Mouse (Mus musculus) neural tube, embryonic 15.5 days (tissue): ENCODE results near the gene Trim65. TPM values are rescaled to one million over a fixed set of nuclear protein-coding genes. Genes with fewer than 3 reads are reported as not detected.

Source experiments
- ATAC-seq: fragments of 200-750 bp; cut with Nextera tagmentation; 2 replicates; pipeline ENCODE4 v1.8.0; 2017; ENCODE audit warnings: mild to moderate bottlenecking, moderate TSS enrichment, moderate library complexity; ENCODE audit not compliant: low FRiP score
- H3K27ac ChIP-seq: fragments of 300-500 bp; sonication (generic); replicated peaks from 2 replicates; pipeline ENCODE4 v1.5.1; 2015; ENCODE audit warnings: mild to moderate bottlenecking, inconsistent platforms
- H3K27me3 ChIP-seq: fragments of 300-500 bp; sonication (generic); replicated peaks from 2 replicates; pipeline ENCODE4 v1.6.1; 2015; ENCODE audit warnings: inconsistent platforms
- H3K36me3 ChIP-seq: fragments of 300-500 bp; sonication (generic); 2 replicates; pipeline ENCODE4 v1.6.1; 2015; ENCODE audit warnings: inconsistent platforms
- H3K4me1 ChIP-seq: fragments of 300-500 bp; sonication (generic); 2 replicates; pipeline ENCODE4 v1.6.1; 2015; ENCODE audit warnings: inconsistent platforms
- H3K4me2 ChIP-seq: fragments of 300-500 bp; sonication (generic); 2 replicates; pipeline ENCODE4 v1.6.1; 2015; ENCODE audit warnings: inconsistent platforms, mild to moderate bottlenecking, moderate library complexity
- H3K4me3 ChIP-seq: fragments of 300-500 bp; sonication (generic); replicated peaks from 2 replicates; pipeline ENCODE4 v1.5.1; 2015; ENCODE audit warnings: mild to moderate bottlenecking, inconsistent platforms
- H3K9ac ChIP-seq: fragments of 300-500 bp; sonication (generic); replicated peaks from 2 replicates; pipeline ENCODE4 v1.6.1; 2015; ENCODE audit warnings: mild to moderate bottlenecking, inconsistent platforms
- H3K9me3 ChIP-seq: fragments of 300-500 bp; sonication (generic); replicated peaks from 2 replicates; pipeline ENCODE4 v1.6.1; 2016; ENCODE audit warnings: inconsistent platforms
- WGBS: fragments of 180-500 bp; shearing (Covaris S2); methylation state at CpG from one replicate; pipeline ENCODE4 v1.1.7; 2015; ENCODE audit warnings: mixed read lengths; 5-methylcytosine and 5-hydroxymethylcytosine counted together
- polyA plus RNA-seq: library from polyadenylated mRNA; unstranded; fragments of >200 nt; fragmentation: Nextera tagmentation; extraction: Ambion mirVana; gene quantifications from 2 replicates; pipeline ENCODE4 v1.2.1, GENCODE M21; 2015

The Trim65 gene
- polyA plus RNA-seq, 1 experiment from 2014 or later: 3.4 TPM

DNA sequence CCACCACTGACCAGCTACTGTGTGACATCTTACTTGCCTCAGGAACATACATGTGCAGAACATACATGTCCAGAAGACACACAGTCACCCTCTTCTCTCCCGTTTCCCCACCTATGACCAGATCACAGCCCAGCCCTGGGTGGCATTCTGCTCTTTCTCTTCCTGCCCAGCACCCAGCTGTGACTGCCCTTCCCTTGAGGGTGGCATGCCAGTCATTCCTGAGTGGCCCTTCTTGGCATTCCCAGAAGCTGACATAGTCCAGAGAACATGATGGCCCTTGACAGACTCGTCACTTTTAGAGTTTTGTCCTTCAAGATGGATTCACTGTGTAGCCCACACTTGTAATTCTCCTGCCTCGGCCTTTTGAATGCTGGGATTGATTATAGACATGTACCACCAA lies 58.3 kb downstream of the Trim65 start:
- Histone ChIP-seq H3K9me3 (no peaks in the 10 kb centered on the region), H3K27me3 (no peaks in the 10 kb centered on the region), H3K27ac (no peak overlapping the region), H3K4me2 (no peak overlapping the region), H3K9ac (no peak overlapping the region), H3K4me3 (no peak overlapping the region), H3K36me3 (no peaks in the 10 kb centered on the region), H3K4me1 (peaks cover under 1% of the 10 kb centered on the region; the same call in 1 of the 2 replicates)
- WGBS: 82% methylated on average over 3 of the region's 3 CpGs
- ATAC-seq: no peak

Other genes with a start within 250 kb of the Trim65 start
- 2.2 and 8.1 TPM in 2 replicates for gene Smim5, start 231.2 kb downstream of the Trim65 start, polyA plus RNA-seq
- 0.68 and 3.1 TPM in 2 replicates for gene Smim6, start 219.1 kb downstream of the Trim65 start, polyA plus RNA-seq
- gene Sap30bp, start 197.8 kb downstream of the Trim65 start, polyA plus RNA-seq: 39.0 and 40.5 TPM in 2 replicates
- 19.7 and 22.0 TPM in 2 replicates for gene Recql5, start 197.7 kb downstream of the Trim65 start, polyA plus RNA-seq
- gene Itgb4, start 156.4 kb downstream of the Trim65 start, polyA plus RNA-seq: 2.0 and 4.9 TPM in 2 replicates
- gene Galk1, start 118.4 kb downstream of the Trim65 start, polyA plus RNA-seq: 65.9 and 98.5 TPM in 2 replicates
- 1,496 and 1,502 TPM in 2 replicates for gene H3f3b, start 103.2 kb downstream of the Trim65 start, polyA plus RNA-seq
- 31.6 and 33.5 TPM in 2 replicates for gene Unk, start 100.8 kb downstream of the Trim65 start, polyA plus RNA-seq
- gene Unc13d, start 53.2 kb downstream of the Trim65 start, polyA plus RNA-seq: 1.0 and 7.1 TPM in 2 replicates
- gene Wbp2, start 44.1 kb downstream of the Trim65 start, polyA plus RNA-seq: 162 and 167 TPM in 2 replicates
- 9.8 TPM in 2 replicates for gene Trim47, start 3.9 kb downstream of the Trim65 start, polyA plus RNA-seq
- 82.2 and 95.1 TPM in 2 replicates for gene Mrpl38, start 7.7 kb upstream of the Trim65 start, polyA plus RNA-seq
- 44.2 and 48.5 TPM in 2 replicates for gene Fbf1, start 37.0 kb upstream of the Trim65 start, polyA plus RNA-seq
- gene Ten1, start 67.7 kb upstream of the Trim65 start, polyA plus RNA-seq: 90.4 and 93.5 TPM in 2 replicates
- gene Acox1, start 67.9 kb upstream of the Trim65 start, polyA plus RNA-seq: 58.1 and 61.7 TPM in 2 replicates
- 1.00 and 1.9 TPM in 2 replicates for gene Evpl, start 106.9 kb upstream of the Trim65 start, polyA plus RNA-seq
- 64.2 and 77.9 TPM in 2 replicates for gene Srp68, start 143.1 kb upstream of the Trim65 start, polyA plus RNA-seq
- gene Galr2, start 149.8 kb upstream of the Trim65 start, polyA plus RNA-seq: 0.47 and 0.52 TPM in 2 replicates
- gene Exoc7, start 176.1 kb upstream of the Trim65 start, polyA plus RNA-seq: 113 and 114 TPM in 2 replicates
- 11.3 and 12.1 TPM in 2 replicates for gene Foxj1, start 204.3 kb upstream of the Trim65 start, polyA plus RNA-seq